Mouse (Mus musculus) stomach, embryonic 14.5 days (tissue): ENCODE measurements around the gene Clint1. TPM values are rescaled to one million over a fixed set of nuclear protein-coding genes. Genes with fewer than 3 reads are reported as not detected.

ENCODE experiments used
- ATAC-seq: fragments of 200-750 bp; cut with Nextera tagmentation; 2 replicates; pipeline ENCODE4 v1.8.0; 2017; ENCODE audit warnings: low read depth, moderate TSS enrichment; ENCODE audit not compliant: insufficient number of reproducible peaks, insufficient read depth, low FRiP score
- H3K27ac ChIP-seq: fragments of 300-500 bp; sonication (generic); 2 replicates; pipeline ENCODE4 v1.5.1; 2014; ENCODE audit warnings: mild to moderate bottlenecking, low read length, moderate library complexity, mixed read lengths
- H3K27me3 ChIP-seq: fragments of 300-500 bp; sonication (generic); 2 replicates; pipeline ENCODE4 v1.6.1; 2014; ENCODE audit warnings: low read length, control low read depth, mixed read lengths; ENCODE audit not compliant: control insufficient read depth, insufficient read depth
- H3K36me3 ChIP-seq: fragments of 300-500 bp; sonication (generic); 2 replicates; pipeline ENCODE4 v1.6.1; 2014; ENCODE audit warnings: mild to moderate bottlenecking, control low read depth, low read length, moderate library complexity, mixed read lengths; ENCODE audit not compliant: control insufficient read depth, insufficient read depth
- H3K4me1 ChIP-seq: fragments of 300-500 bp; sonication (generic); 2 replicates; pipeline ENCODE4 v1.6.1; 2014; ENCODE audit warnings: low read length, control low read depth, mixed read lengths; ENCODE audit not compliant: control insufficient read depth, insufficient read depth
- H3K4me2 ChIP-seq: fragments of 300-500 bp; sonication (generic); replicated peaks from 2 replicates; pipeline ENCODE4 v1.6.1; 2014; ENCODE audit warnings: low read depth, low read length, control low read depth
- H3K4me3 ChIP-seq: fragments of 300-500 bp; sonication (generic); 2 replicates; pipeline ENCODE4 v1.5.1; 2014; ENCODE audit warnings: low read depth, low read length, control low read depth
- H3K9ac ChIP-seq: fragments of 300-500 bp; sonication (generic); replicated peaks from 2 replicates; pipeline ENCODE4 v1.6.1; 2014; ENCODE audit warnings: low read depth, mild to moderate bottlenecking, control low read depth, low read length, moderate library complexity, mixed read lengths
- H3K9me3 ChIP-seq: fragments of 300-500 bp; sonication (generic); 2 replicates; pipeline ENCODE4 v1.6.1; 2016; ENCODE audit warnings: low read depth, low read length, control low read depth; ENCODE audit not compliant: control insufficient read depth
- WGBS: fragments of 180-500 bp; shearing (Covaris S2); extraction: QIAGEN DNeasy Blood & Tissue Kit; methylation state at CpG from one replicate; pipeline ENCODE4 v1.1.7; 2014; 5-methylcytosine and 5-hydroxymethylcytosine counted together
- polyA plus RNA-seq: library from polyadenylated mRNA; unstranded; fragments of >200 nt; fragmentation: Nextera tagmentation; extraction: Ambion mirVana; gene quantifications from 2 replicates; pipeline ENCODE4 v1.2.1, GENCODE M21; 2014

Gene Clint1
- polyA plus RNA-seq, 1 experiment from 2014 or later = 65.2 TPM

DNA sequence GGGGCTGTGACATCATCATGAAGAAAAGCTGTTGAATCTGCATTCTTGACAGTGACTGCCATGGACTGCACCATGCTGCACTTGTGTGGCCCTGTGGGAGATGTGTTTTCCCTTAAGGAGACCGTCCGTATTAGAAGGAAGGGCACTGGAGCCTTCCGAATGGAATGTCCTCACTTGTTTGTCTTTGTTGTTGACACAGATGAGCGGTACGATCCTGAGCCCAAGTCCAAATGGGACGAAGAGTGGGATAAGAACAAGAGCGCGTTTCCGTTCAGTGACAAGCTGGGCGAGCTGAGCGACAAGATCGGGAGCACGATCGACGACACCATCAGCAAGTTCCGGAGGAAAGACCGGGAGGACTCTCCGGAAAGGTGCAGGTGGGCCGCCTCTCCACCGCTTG lies 38.6 kb downstream of the Clint1 start:
- H3K4me1 ChIP-seq = no peaks in the 10 kb centered on the region

DNA sequence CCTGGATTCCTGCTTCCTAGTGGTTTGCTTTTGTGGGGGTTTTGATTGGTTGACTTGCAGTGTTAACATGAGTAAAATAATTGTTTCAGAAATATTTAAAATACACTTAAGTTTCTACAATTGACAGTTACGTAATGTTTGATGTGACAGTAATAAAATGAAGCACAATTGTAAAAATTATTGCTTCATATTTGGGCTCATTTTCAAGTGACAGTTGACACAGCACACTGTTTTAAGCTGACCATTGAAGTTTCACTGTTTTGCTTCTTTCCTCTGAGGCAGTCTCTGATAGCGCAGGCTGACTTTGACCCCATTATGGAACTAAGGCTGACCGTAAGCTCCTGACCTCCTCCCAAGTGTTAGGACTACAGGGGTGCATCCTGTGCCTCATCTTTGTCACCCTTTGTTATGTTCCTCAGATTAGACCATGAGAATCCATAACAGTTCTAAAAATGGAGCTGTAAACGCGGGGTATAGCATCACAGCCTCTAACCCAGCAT lies 41.1 kb downstream of the Clint1 start:
- no peaks in the 10 kb centered on the region for H3K27me3 ChIP-seq
- ATAC-seq = no peak
- no peak overlapping the region for H3K4me2 ChIP-seq
- H3K36me3 ChIP-seq = peaks cover 72% of the 10 kb centered on the region
- no peaks in the 10 kb centered on the region for H3K4me1 ChIP-seq
- H3K9me3 ChIP-seq = no peaks in the 10 kb centered on the region
- no peak overlapping the region for H3K4me3 ChIP-seq
- WGBS = 93% methylated on average over 5 of the region's 5 CpGs
- H3K27ac ChIP-seq = no peak overlapping the region
- H3K9ac ChIP-seq = no peak overlapping the region

More for the DNA sequence above, 38.6 kb downstream of the Clint1 start:
- whole genome bisulfite sequencing = 85% methylated on average over 20 of the region's 20 CpGs
- Histone ChIP-seq H3K9ac (no peak overlapping the region), H3K9me3 (no peaks in the 10 kb centered on the region), H3K4me2 (no peak overlapping the region), H3K36me3 (peaks cover 69% of the 10 kb centered on the region), H3K27me3 (no peaks in the 10 kb centered on the region), H3K27ac (no peak overlapping the region), H3K4me3 (no peak overlapping the region)
- no peak for ATAC-seq

DNA sequence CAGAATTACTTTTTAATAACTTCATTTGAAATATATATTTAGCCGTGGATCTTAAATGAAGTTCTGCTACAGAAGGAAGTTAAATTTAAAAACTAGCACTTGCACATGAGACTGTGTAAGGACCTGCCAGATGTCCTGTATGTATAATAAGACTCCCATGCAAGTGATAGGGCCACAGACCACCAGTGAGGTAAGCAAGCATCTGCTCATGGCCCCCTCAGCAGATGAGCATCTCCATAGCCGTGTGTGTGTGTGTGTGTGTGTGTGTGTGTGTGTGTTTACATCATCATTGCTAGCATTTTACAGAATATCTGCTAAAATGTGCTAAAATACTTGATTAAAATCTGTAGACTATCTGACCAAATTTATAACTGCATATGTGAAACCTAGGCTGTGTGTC lies 45.5 kb downstream of the Clint1 start:
- Histone ChIP-seq H3K9me3 (no peaks in the 10 kb centered on the region), H3K27me3 (no peaks in the 10 kb centered on the region), H3K27ac (no peak overlapping the region), H3K4me1 (no peaks in the 10 kb centered on the region), H3K4me2 (no peak overlapping the region), H3K9ac (no peak overlapping the region), H3K36me3 (peaks cover 39% of the 10 kb centered on the region), H3K4me3 (no peak overlapping the region)
- ATAC-seq = no peak
- WGBS = 80% methylated on average over 2 of the region's 2 CpGs

DNA sequence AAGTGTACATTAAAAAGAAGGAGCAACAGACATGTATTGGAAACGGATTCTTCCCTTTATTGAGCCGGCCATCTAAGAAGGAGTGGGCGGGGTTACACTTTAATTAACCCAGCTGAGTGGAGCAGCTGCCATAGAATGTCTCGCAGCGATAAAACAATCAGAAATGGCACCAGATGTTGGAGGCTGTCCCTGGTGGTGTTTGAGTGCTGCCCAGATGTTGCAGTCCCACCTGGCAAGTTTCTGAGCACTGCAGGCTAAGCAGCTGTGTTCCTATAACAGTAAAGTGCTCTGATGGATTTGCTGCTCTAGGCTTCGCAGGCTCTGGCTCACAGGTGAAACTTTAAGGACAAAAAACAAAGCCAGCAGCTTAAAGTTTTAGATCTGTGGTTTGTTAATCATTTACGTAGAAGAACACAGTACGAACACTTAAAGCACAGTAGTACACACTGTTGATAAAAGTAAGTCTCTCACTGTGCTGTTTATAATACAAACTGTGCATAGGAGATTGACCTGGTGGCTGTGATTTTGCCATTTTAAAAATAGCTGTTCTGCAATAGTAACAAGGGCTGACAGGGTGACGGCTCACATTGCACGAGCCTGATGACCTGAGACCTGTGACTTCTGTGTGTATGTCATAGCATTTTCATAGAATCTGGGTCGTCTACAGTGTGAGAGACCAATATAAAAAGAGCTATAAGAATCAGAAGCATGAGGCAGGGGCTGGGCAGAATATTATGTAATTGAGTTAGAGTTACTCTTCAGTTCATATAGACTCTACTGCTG lies 48.6 kb downstream of the Clint1 start:
- H3K4me3 ChIP-seq = no peak overlapping the region
- H3K9ac ChIP-seq = no peak overlapping the region
- WGBS = 70% methylated on average over 11 of the region's 11 CpGs
- H3K27ac ChIP-seq = no peak overlapping the region
- no peak for ATAC-seq
- H3K27me3 ChIP-seq = no peaks in the 10 kb centered on the region
- H3K9me3 ChIP-seq = no peaks in the 10 kb centered on the region
- no peaks in the 10 kb centered on the region for H3K4me1 ChIP-seq
- no peak overlapping the region for H3K4me2 ChIP-seq
- peaks cover 24% of the 10 kb centered on the region for H3K36me3 ChIP-seq

DNA sequence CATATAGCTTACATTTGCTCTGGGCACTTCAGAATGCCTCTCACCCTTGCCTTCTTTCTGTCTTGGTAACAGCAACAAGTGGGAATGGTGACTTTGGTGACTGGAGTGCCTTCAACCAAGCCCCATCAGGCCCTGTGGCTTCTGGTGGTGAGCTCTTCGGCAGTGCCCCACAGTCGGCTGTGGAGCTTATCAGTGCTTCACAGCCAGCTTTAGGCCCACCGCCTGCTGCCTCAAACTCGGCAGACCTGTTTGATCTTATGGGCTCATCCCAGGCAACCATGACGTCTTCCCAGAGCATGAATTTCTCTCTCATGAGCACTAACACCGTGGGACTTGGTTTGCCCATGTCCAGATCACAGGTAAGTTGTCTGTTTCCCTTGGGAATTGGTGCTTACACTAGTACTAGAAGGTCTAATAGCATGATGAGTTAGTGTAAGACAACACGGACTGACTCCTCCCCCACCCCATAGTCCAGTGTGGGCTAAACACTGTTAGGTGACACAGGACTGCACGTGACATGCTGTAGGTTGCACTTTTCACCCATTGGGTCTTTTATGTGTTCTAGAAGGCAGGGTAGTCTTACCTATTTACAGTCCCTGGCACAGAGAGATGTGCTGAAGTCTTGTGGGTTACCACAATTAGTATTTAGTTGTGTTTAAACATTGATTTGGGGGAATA lies 54.4 kb downstream of the Clint1 start:
- Histone ChIP-seq H3K9ac (no peak overlapping the region), H3K4me3 (no peak overlapping the region), H3K9me3 (no peaks in the 10 kb centered on the region), H3K27ac (no peak overlapping the region), H3K36me3 (peaks cover 43% of the 10 kb centered on the region), H3K27me3 (no peaks in the 10 kb centered on the region), H3K4me1 (no peaks in the 10 kb centered on the region), H3K4me2 (no peak overlapping the region)
- WGBS = 84% methylated on average over 8 of the region's 8 CpGs
- no peak for ATAC-seq

DNA sequence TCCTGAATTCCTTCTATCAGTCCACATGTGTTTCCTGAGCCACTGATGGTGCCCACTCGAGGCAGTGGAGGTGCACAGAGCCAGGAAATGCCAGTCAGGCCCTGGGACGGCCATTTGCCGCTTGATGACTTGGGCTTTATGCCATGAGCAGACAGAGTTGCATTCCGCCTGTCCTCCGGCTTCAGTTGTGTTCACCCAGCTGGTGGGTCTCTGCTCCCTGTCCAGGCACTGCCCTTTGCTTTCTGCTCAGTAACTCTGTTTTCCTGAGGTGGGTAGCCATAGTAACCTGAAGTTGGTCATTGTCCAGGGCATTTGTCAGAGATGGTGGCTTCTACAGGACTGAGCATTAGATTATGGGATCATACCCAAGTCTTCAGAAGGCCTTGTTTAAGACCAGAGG lies 55.5 kb downstream of the Clint1 start:
- H3K4me1 ChIP-seq = no peaks in the 10 kb centered on the region
- no peak overlapping the region for H3K4me2 ChIP-seq
- no peaks in the 10 kb centered on the region for H3K9me3 ChIP-seq
- H3K4me3 ChIP-seq = no peak overlapping the region
- no peak overlapping the region for H3K9ac ChIP-seq
- 83% methylated on average over 5 of the region's 5 CpGs for WGBS
- H3K36me3 ChIP-seq = peaks cover 43% of the 10 kb centered on the region
- no peak overlapping the region for H3K27ac ChIP-seq
- no peaks in the 10 kb centered on the region for H3K27me3 ChIP-seq
- no peak for ATAC-seq

DNA sequence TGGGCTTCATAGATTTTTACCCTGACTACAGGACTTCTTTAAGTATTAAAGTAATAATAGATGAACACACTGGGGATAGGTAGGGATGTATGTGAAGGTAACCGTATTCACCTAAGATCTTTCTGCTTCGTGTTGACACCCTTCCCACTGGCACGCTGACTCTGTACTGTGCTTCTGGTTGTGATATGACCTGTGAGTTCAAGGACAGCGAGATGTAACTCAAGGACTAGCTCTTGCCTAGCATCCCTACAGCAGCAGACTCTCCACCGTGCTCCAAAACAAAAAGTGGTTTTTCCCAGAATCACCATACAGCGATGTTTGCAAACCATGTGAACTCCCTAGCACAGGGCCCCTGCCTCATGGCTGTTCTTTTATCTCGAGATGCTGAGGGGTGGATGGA lies 56.2 kb downstream of the Clint1 start:
- 89% methylated on average over 7 of the region's 7 CpGs for WGBS
- H3K36me3 ChIP-seq = peaks cover 43% of the 10 kb centered on the region
- H3K9me3 ChIP-seq = no peaks in the 10 kb centered on the region
- H3K27ac ChIP-seq = no peak overlapping the region
- H3K9ac ChIP-seq = no peak overlapping the region
- no peak overlapping the region for H3K4me2 ChIP-seq
- no peak for ATAC-seq
- no peaks in the 10 kb centered on the region for H3K4me1 ChIP-seq
- H3K27me3 ChIP-seq = no peaks in the 10 kb centered on the region
- no peak overlapping the region for H3K4me3 ChIP-seq

DNA sequence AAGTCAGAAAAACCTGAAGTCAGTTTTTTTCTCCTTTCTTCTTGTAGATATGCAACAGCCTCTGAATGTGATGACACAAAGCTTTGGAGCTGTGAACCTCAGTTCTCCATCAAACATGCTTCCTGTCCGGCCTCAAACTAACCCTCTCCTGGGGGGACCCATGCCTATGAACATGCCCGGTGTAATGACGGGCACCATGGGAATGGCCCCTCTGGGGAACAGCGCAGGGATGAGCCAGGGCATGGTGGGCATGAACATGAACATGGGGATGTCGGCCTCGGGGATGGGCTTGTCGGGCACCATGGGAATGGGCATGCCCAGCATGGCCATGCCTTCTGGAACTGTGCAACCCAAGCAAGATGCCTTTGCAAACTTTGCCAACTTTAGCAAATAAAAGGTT lies 57.0 kb downstream of the Clint1 start:
- Histone ChIP-seq H3K9me3 (no peaks in the 10 kb centered on the region), H3K36me3 (peaks cover 38% of the 10 kb centered on the region), H3K4me2 (no peak overlapping the region), H3K9ac (no peak overlapping the region), H3K4me1 (no peaks in the 10 kb centered on the region), H3K27me3 (no peaks in the 10 kb centered on the region), H3K27ac (no peak overlapping the region), H3K4me3 (no peak overlapping the region)
- WGBS = 94% methylated on average over 7 of the region's 7 CpGs
- ATAC-seq = no peak
